Mouse (Mus musculus) erythroblast, embryonic 14.5 days (primary cell): ENCODE results near the gene Fhl2.

Experiments used
- GATA1 ChIP-seq: IDR thresholded peaks from 2 replicates; pipeline ENCODE4 v1.6.1; 2012; ENCODE audit warnings: low read length, inconsistent platforms, mixed read lengths
- TAL1 ChIP-seq: IDR thresholded peaks from 3 replicates; pipeline ENCODE4 v1.6.1; 2012; ENCODE audit warnings: low read length, inconsistent platforms, mixed read lengths

- no peak for TF ChIP-seq TAL1
- TF ChIP-seq GATA1 = no peak
Measured at GRCm38 (mm10) chr1:43162394-43162793, 34.4 kb downstream of the Fhl2 start.
